Mouse (Mus musculus) MEL (cell line): ENCODE data around the gene Pcnt.

Experiments used
- CTCF ChIP-seq, 3 experiments: IDR thresholded peaks in 2 of 3; conservative IDR thresholded peaks in 1 of 3; 2 replicates each; pipeline ENCODE4 v1.5.1; 2011 to 2012; ENCODE audit warnings: low read length in 3 of 3, low read depth in 2 of 3, mild to moderate bottlenecking in 2 of 3, improper control_type of control experiment in 1 of 3, inconsistent platforms in 1 of 3, mixed read lengths in 1 of 3, moderate library complexity in 1 of 3; ENCODE audit not compliant: control insufficient read depth in 1 of 3, insufficient read depth in 1 of 3, poor library complexity in 1 of 3, severe bottlenecking in 1 of 3
- EP300 ChIP-seq, 2 experiments: IDR thresholded peaks; 2 replicates each; pipeline ENCODE4 v1.6.1; 2011; ENCODE audit warnings: improper control_type of control experiment in 2 of 2, low read length in 2 of 2, low read depth in 1 of 2, mild to moderate bottlenecking in 1 of 2
- GABPA ChIP-seq: IDR thresholded peaks from 2 replicates; pipeline ENCODE4 v1.6.1; 2012; ENCODE audit warnings: low read depth, mild to moderate bottlenecking, inconsistent platforms, low read length, improper control_type of control experiment, moderate library complexity
- HCFC1 ChIP-seq: IDR thresholded peaks from 2 replicates; pipeline ENCODE4 v1.6.1; 2012; ENCODE audit warnings: low read depth, mild to moderate bottlenecking, inconsistent platforms, low read length, improper control_type of control experiment, moderate library complexity
- MAFK ChIP-seq: IDR thresholded peaks from 2 replicates; pipeline ENCODE4 v1.6.1; 2011; ENCODE audit warnings: low read depth, mild to moderate bottlenecking, low read length, improper control_type of control experiment, borderline replicate concordance
- MAX ChIP-seq: IDR thresholded peaks from 2 replicates; pipeline ENCODE4 v1.6.1; 2011; ENCODE audit warnings: low read length, improper control_type of control experiment
- MEF2A ChIP-seq: IDR thresholded peaks from 2 replicates; pipeline ENCODE4 v1.6.1; 2014; ENCODE audit warnings: low read depth, mild to moderate bottlenecking, inconsistent platforms, low read length, improper control_type of control experiment; ENCODE audit not compliant: poor library complexity, insufficient replicate concordance, severe bottlenecking; ENCODE audit errors: extremely low read depth
- MXI1 ChIP-seq: IDR thresholded peaks from 2 replicates; pipeline ENCODE4 v1.6.1; 2011; ENCODE audit warnings: mild to moderate bottlenecking, low read depth, low read length, improper control_type of control experiment
- NELFE ChIP-seq: IDR thresholded peaks from 2 replicates; pipeline ENCODE4 v1.6.1; 2011; ENCODE audit warnings: low read depth, low read length, improper control_type of control experiment
- POLR2A ChIP-seq, 2 experiments: IDR thresholded peaks; 2 replicates each; pipeline ENCODE4 v1.6.1; 2011 to 2012; ENCODE audit warnings: low read length in 2 of 2, mild to moderate bottlenecking in 2 of 2, control low read depth in 1 of 2, improper control_type of control experiment in 1 of 2, low read depth in 1 of 2, moderate library complexity in 1 of 2; ENCODE audit not compliant: control insufficient read depth in 1 of 2, insufficient read depth in 1 of 2, poor library complexity in 1 of 2
- USF1 ChIP-seq: IDR thresholded peaks from 2 replicates; pipeline ENCODE4 v1.6.1; 2014; ENCODE audit warnings: low read depth, mild to moderate bottlenecking, inconsistent platforms, low read length, improper control_type of control experiment, moderate library complexity
- ZC3H11A ChIP-seq: IDR thresholded peaks from 2 replicates; pipeline ENCODE4 v1.6.1; 2012; ENCODE audit warnings: low read depth, mild to moderate bottlenecking, inconsistent platforms, low read length, improper control_type of control experiment

DNA sequence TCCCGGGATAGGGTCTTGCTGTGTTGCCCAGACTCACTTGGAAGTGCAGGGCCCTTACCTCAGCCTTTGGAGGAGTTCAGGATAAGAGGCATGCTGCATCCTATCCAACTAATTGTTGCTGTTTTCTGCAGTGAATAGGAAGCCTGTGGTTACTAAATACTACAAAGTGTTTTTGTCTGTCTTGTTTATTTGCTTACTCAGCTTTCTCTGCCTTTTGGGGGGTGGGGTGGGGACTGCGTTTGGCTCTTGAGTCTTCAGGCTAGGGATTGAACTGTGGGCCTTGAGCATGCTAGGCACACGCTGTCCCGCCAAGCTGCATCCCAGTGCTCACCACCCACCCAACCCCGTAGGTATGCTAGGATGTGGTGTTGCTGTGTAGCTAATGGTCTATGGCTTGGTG is 31.2 kb upstream of the Pcnt start:
- no peak for TF ChIP-seq MXI1
- no peak for TF ChIP-seq MAFK
- no peak for TF ChIP-seq CTCF (IDR thresholded peaks at IDR 0.05 in 2 of 3, conservative IDR thresholded peaks at IDR 0.05 in 1 of 3; ENCODE audit: control insufficient read depth in 1 of 3, insufficient read depth in 1 of 3, low read depth in 2 of 3, low read length in 3 of 3, poor library complexity in 1 of 3, severe bottlenecking in 1 of 3)
- TF ChIP-seq NELFE = no peak
- TF ChIP-seq POLR2A (IDR thresholded peaks at IDR 0.05; ENCODE audit: control insufficient read depth in 1 of 2, insufficient read depth in 1 of 2, low read depth in 1 of 2, low read length in 2 of 2, poor library complexity in 1 of 2) = no peak
- TF ChIP-seq MEF2A = no peak
- no peak for TF ChIP-seq ZC3H11A
- TF ChIP-seq MAX = no peak
- TF ChIP-seq GABPA = no peak
- TF ChIP-seq EP300 (IDR thresholded peaks at IDR 0.05; ENCODE audit: low read depth in 1 of 2, low read length in 2 of 2) = no peak
- TF ChIP-seq USF1 = no peak
- no peak for TF ChIP-seq HCFC1
